Mouse (Mus musculus) hindbrain, embryonic 15.5 days (tissue): ENCODE data around the gene Slc2a8. TPM values are rescaled to one million over a fixed set of nuclear protein-coding genes. Genes with fewer than 3 reads are reported as not detected.

Experiments used
- ATAC-seq: fragments of 200-750 bp; cut with Nextera tagmentation; 2 replicates; pipeline ENCODE4 v1.8.0; 2017; ENCODE audit warnings: low read depth, moderate number of reproducible peaks, moderate TSS enrichment; ENCODE audit not compliant: low FRiP score
- H3K27ac ChIP-seq: fragments of 300-500 bp; sonication (generic); replicated peaks from 2 replicates; pipeline ENCODE4 v1.5.1; 2015; ENCODE audit warnings: mild to moderate bottlenecking, inconsistent platforms
- H3K27me3 ChIP-seq: fragments of 300-500 bp; sonication (generic); 2 replicates; pipeline ENCODE4 v1.6.1; 2015; ENCODE audit warnings: control low read depth, inconsistent platforms
- H3K36me3 ChIP-seq: fragments of 300-500 bp; sonication (generic); 2 replicates; pipeline ENCODE4 v1.6.1; 2015; ENCODE audit warnings: control low read depth, inconsistent platforms
- H3K4me1 ChIP-seq: fragments of 300-500 bp; sonication (generic); replicated peaks from 2 replicates; pipeline ENCODE4 v1.6.1; 2015; ENCODE audit warnings: control low read depth, inconsistent platforms
- H3K4me2 ChIP-seq: fragments of 300-500 bp; sonication (generic); 2 replicates; pipeline ENCODE4 v1.6.1; 2015; ENCODE audit warnings: moderate library complexity, mild to moderate bottlenecking, inconsistent platforms
- H3K4me3 ChIP-seq: fragments of 300-500 bp; sonication (generic); 2 replicates; pipeline ENCODE4 v1.5.1; 2015; ENCODE audit warnings: mild to moderate bottlenecking, inconsistent platforms
- H3K9ac ChIP-seq: fragments of 300-500 bp; sonication (generic); 2 replicates; pipeline ENCODE4 v1.6.1; 2015; ENCODE audit warnings: inconsistent platforms
- H3K9me3 ChIP-seq: fragments of 300-500 bp; sonication (generic); 2 replicates; pipeline ENCODE4 v1.6.1; 2016; ENCODE audit warnings: control low read depth, inconsistent platforms
- WGBS: fragments of 180-500 bp; shearing (Covaris S2); methylation state at CpG from one replicate; pipeline ENCODE4 v1.1.7; 2015; 5-methylcytosine and 5-hydroxymethylcytosine counted together
- polyA plus RNA-seq: library from polyadenylated mRNA; unstranded; fragments of >200 nt; fragmentation: Nextera tagmentation; extraction: Ambion mirVana; gene quantifications from 2 replicates; pipeline ENCODE4 v1.2.1, GENCODE M21; 2015

The Slc2a8 gene
- polyA plus RNA-seq, 1 experiment from 2014 or later = 24.5 TPM

- H3K4me2 ChIP-seq = peak overlapping the region; percentile 88
- no peaks in the 10 kb centered on the region for H3K9me3 ChIP-seq
- peak overlapping the region; percentile 67; the same call in 1 of the 2 replicates for H3K4me3 ChIP-seq
- peaks cover 31% of the 10 kb centered on the region for H3K4me1 ChIP-seq
- no peak overlapping the region for H3K27ac ChIP-seq
- H3K27me3 ChIP-seq = no peaks in the 10 kb centered on the region
- peak overlapping the region; percentile 80 for H3K9ac ChIP-seq
- no peak for ATAC-seq
- 91% methylated on average over 4 of the region's 4 CpGs for WGBS
- peaks cover 37% of the 10 kb centered on the region for H3K36me3 ChIP-seq
Measured at GRCm38 (mm10) chr2:32960273-32960672, 21.6 kb downstream of the Slc2a8 start.

GRCm38 (mm10) chr2:32957344-32957743, 24.5 kb downstream of the Slc2a8 start:
- Histone ChIP-seq H3K27me3 (no peaks in the 10 kb centered on the region), H3K4me1 (peaks cover 14% of the 10 kb centered on the region), H3K4me2 (no peak overlapping the region), H3K36me3 (peaks cover 32% of the 10 kb centered on the region), H3K4me3 (no peak overlapping the region), H3K27ac (no peak overlapping the region), H3K9ac (no peak overlapping the region), H3K9me3 (no peaks in the 10 kb centered on the region)
- ATAC-seq = no peak
- WGBS = 55% methylated on average over 8 of the region's 8 CpGs

- Histone ChIP-seq H3K9me3 (no peaks in the 10 kb centered on the region), H3K27ac (no peak overlapping the region), H3K4me1 (no peaks in the 10 kb centered on the region), H3K4me2 (no peak overlapping the region), H3K36me3 (peaks cover 42% of the 10 kb centered on the region), H3K4me3 (no peak overlapping the region), H3K9ac (no peak overlapping the region), H3K27me3 (no peaks in the 10 kb centered on the region)
- WGBS = 93% methylated on average over 2 of the region's 2 CpGs
- no peak for ATAC-seq
Measured at GRCm38 (mm10) chr2:32954581-32954980, 27.3 kb downstream of the Slc2a8 start.

GRCm38 (mm10) chr2:32947454-32947853, 34.4 kb downstream of the Slc2a8 start:
- Histone ChIP-seq H3K4me1 (no peaks in the 10 kb centered on the region), H3K27ac (no peak overlapping the region), H3K9me3 (no peaks in the 10 kb centered on the region), H3K9ac (no peak overlapping the region), H3K36me3 (peaks cover 38% of the 10 kb centered on the region), H3K27me3 (no peaks in the 10 kb centered on the region), H3K4me2 (no peak overlapping the region), H3K4me3 (no peak overlapping the region)
- ATAC-seq = no peak
- WGBS = 92% methylated on average over 11 of the region's 11 CpGs

GRCm38 (mm10) chr2:32940483-32940882, 41.4 kb downstream of the Slc2a8 start:
- H3K9me3 ChIP-seq = no peaks in the 10 kb centered on the region
- no peak overlapping the region for H3K9ac ChIP-seq
- H3K4me2 ChIP-seq = no peak overlapping the region
- no peak for ATAC-seq
- H3K4me3 ChIP-seq = no peak overlapping the region
- H3K36me3 ChIP-seq = peaks cover 53% of the 10 kb centered on the region
- H3K4me1 ChIP-seq = no peaks in the 10 kb centered on the region
- 95% methylated on average over 4 of the region's 4 CpGs for WGBS
- H3K27ac ChIP-seq = no peak overlapping the region
- H3K27me3 ChIP-seq = no peaks in the 10 kb centered on the region

GRCm38 (mm10) chr2:32939418-32939817, 42.5 kb downstream of the Slc2a8 start:
- 65% methylated on average over 5 of the region's 5 CpGs for WGBS
- no peak for ATAC-seq
- H3K4me2 ChIP-seq = no peak overlapping the region
- H3K27me3 ChIP-seq = no peaks in the 10 kb centered on the region
- H3K27ac ChIP-seq = no peak overlapping the region
- no peak overlapping the region for H3K4me3 ChIP-seq
- no peaks in the 10 kb centered on the region for H3K9me3 ChIP-seq
- peaks cover 46% of the 10 kb centered on the region for H3K36me3 ChIP-seq
- no peaks in the 10 kb centered on the region for H3K4me1 ChIP-seq
- H3K9ac ChIP-seq = no peak overlapping the region

GRCm38 (mm10) chr2:32938741-32939140, 43.1 kb downstream of the Slc2a8 start:
- no peaks in the 10 kb centered on the region for H3K27me3 ChIP-seq
- H3K9ac ChIP-seq = no peak overlapping the region
- H3K4me1 ChIP-seq = no peaks in the 10 kb centered on the region
- no peaks in the 10 kb centered on the region for H3K9me3 ChIP-seq
- ATAC-seq = no peak
- H3K4me2 ChIP-seq = no peak overlapping the region
- no peak overlapping the region for H3K4me3 ChIP-seq
- H3K36me3 ChIP-seq = peaks cover 50% of the 10 kb centered on the region
- WGBS = 95% methylated on average over 5 of the region's 5 CpGs
- no peak overlapping the region for H3K27ac ChIP-seq

- H3K4me2 ChIP-seq = no peak overlapping the region
- no peak overlapping the region; the same call in 1 of the 2 replicates for H3K27ac ChIP-seq
- WGBS = 79% methylated on average over 7 of the region's 7 CpGs
- H3K9me3 ChIP-seq = no peaks in the 10 kb centered on the region
- ATAC-seq = no peak
- H3K36me3 ChIP-seq = peaks cover 31% of the 10 kb centered on the region
- H3K4me1 ChIP-seq = no peaks in the 10 kb centered on the region
- no peak overlapping the region for H3K4me3 ChIP-seq
- no peak overlapping the region for H3K9ac ChIP-seq
- H3K27me3 ChIP-seq = no peaks in the 10 kb centered on the region
Measured at GRCm38 (mm10) chr2:32931730-32932129, 50.2 kb downstream of the Slc2a8 start.

- no peaks in the 10 kb centered on the region for H3K27me3 ChIP-seq
- no peaks in the 10 kb centered on the region for H3K4me1 ChIP-seq
- no peak overlapping the region for H3K27ac ChIP-seq
- no peak overlapping the region for H3K4me3 ChIP-seq
- 87% methylated on average over 19 of the region's 19 CpGs for WGBS
- H3K9me3 ChIP-seq = no peaks in the 10 kb centered on the region
- ATAC-seq = no peak
- H3K9ac ChIP-seq = no peak overlapping the region
- H3K4me2 ChIP-seq = no peak overlapping the region
- H3K36me3 ChIP-seq = peaks cover 26% of the 10 kb centered on the region
Measured at GRCm38 (mm10) chr2:32928947-32929829, 52.7 kb downstream of the Slc2a8 start.

GRCm38 (mm10) chr2:32928235-32928946, 53.5 kb downstream of the Slc2a8 start:
- Histone ChIP-seq H3K27ac (no peak overlapping the region), H3K9ac (no peak overlapping the region), H3K36me3 (peaks cover 25% of the 10 kb centered on the region), H3K4me2 (no peak overlapping the region), H3K4me3 (no peak overlapping the region), H3K9me3 (no peaks in the 10 kb centered on the region), H3K4me1 (no peaks in the 10 kb centered on the region), H3K27me3 (no peaks in the 10 kb centered on the region)
- WGBS = 34% methylated on average over 10 of the region's 10 CpGs
- ATAC-seq = peak; percentile 25; the same call in 1 of the 2 replicates

- Histone ChIP-seq H3K4me1 (no peaks in the 10 kb centered on the region), H3K9me3 (no peaks in the 10 kb centered on the region), H3K36me3 (peaks cover 30% of the 10 kb centered on the region), H3K27me3 (no peaks in the 10 kb centered on the region), H3K4me2 (no peak overlapping the region), H3K27ac (no peak overlapping the region), H3K4me3 (no peak overlapping the region), H3K9ac (no peak overlapping the region)
- no peak for ATAC-seq
- 76% methylated on average over 15 of the region's 15 CpGs for WGBS
Measured at GRCm38 (mm10) chr2:32927624-32928234, 54.2 kb downstream of the Slc2a8 start.
